Mouse (Mus musculus) G1E (cell line): ENCODE data around the gene Snrpe. TPM values are rescaled to one million over a fixed set of nuclear protein-coding genes. Genes with fewer than 3 reads are reported as not detected.

Source experiments
- ATAC-seq: 2 replicates; pipeline ENCODE4 v1.8.0; 2016; ENCODE audit warnings: mild to moderate bottlenecking; ENCODE audit not compliant: insufficient number of reproducible peaks, poor library complexity, low FRiP score, severe bottlenecking; ENCODE audit errors: extremely low read depth
- DNase-seq: peaks from one replicate; pipeline ENCODE4 v3.0.0; 2012; ENCODE audit warnings: low spot score
- H3K27me3 ChIP-seq: 2 replicates; pipeline ENCODE4 v1.6.1; 2012; ENCODE audit warnings: mild to moderate bottlenecking, low read length, inconsistent platforms; ENCODE audit not compliant: insufficient read depth
- H3K36me3 ChIP-seq: replicated peaks from 2 replicates; pipeline ENCODE3; 2012; ENCODE audit warnings: mild to moderate bottlenecking, inconsistent platforms
- H3K4me1 ChIP-seq: 2 replicates; pipeline ENCODE4 v1.6.1; 2012; ENCODE audit warnings: low read depth, low read length, inconsistent platforms, mixed read lengths; ENCODE audit not compliant: insufficient read depth
- H3K4me3 ChIP-seq: 2 replicates; pipeline ENCODE4 v1.5.1; 2012; ENCODE audit warnings: low read depth, mild to moderate bottlenecking, inconsistent platforms, low read length, moderate library complexity, mixed read lengths
- H3K9me3 ChIP-seq: replicated peaks from 2 replicates; pipeline ENCODE4 v1.6.1; 2012; ENCODE audit warnings: inconsistent platforms
- CTCF ChIP-seq: IDR thresholded peaks from 2 replicates; pipeline ENCODE4 v1.5.1; 2012; ENCODE audit warnings: low read depth, low read length, inconsistent platforms, mixed read lengths
- GATA1 ChIP-seq: IDR thresholded peaks from 2 replicates; pipeline ENCODE4 v1.6.1; 2012; ENCODE audit warnings: borderline replicate concordance, low read length, inconsistent platforms, mixed read lengths
- GATA2 ChIP-seq: IDR thresholded peaks from 2 replicates; pipeline ENCODE4 v1.6.1; 2012; ENCODE audit warnings: low read depth, low read length, inconsistent platforms, borderline replicate concordance
- POLR2AphosphoS5 ChIP-seq: IDR thresholded peaks from 2 replicates; pipeline ENCODE4 v1.6.1; 2012; ENCODE audit warnings: low read depth, low read length, inconsistent platforms; ENCODE audit not compliant: insufficient replicate concordance
- TAL1 ChIP-seq: conservative IDR thresholded peaks from 2 replicates; pipeline ENCODE4 v1.6.1; 2012; ENCODE audit warnings: low read depth, low read length, inconsistent platforms, mixed read lengths
- polyA plus RNA-seq: library from polyadenylated mRNA; stranded (reverse); fragments of >175 nt; gene quantifications from 2 replicates; pipeline ENCODE4 v1.2.3, GENCODE M21; 2012
- total RNA-seq, 2 experiments: library from RNA; stranded (forward) in 1 of 2; stranded (reverse) in 1 of 2; fragments of 200-1000 nt in 1 of 2; fragments of >200 nt in 1 of 2; fragmentation: Nextera tagmentation in 1 of 2; gene quantifications; 2 replicates each; pipeline ENCODE4 v1.2.3; 2014 to 2017

Gene Snrpe
- total and polyA plus RNA-seq, 3 experiments, result 33.5 to 1,097 (median 200) TPM

DNA sequence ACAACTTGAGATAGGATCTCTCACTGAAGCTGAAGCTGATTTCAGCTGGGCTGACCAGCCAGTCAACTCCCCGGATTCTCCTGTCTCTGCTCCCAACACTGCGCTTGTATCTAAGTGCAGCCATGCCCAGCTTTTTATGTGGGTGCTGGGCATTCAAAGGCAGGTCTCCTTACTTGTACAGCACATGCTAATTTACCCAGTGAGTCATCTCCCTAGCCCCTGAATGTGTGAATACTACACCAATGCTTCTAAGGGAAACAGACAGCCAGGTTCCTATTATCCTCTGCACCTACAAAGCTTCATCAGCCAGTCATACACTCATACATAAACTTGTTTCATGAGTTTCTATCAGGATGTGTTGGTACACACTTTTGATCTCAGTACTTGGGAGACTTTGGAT is 31.1 kb upstream of the Snrpe start:
- no peaks in the 10 kb centered on the region for H3K9me3 ChIP-seq
- no peaks in the 10 kb centered on the region for H3K27me3 ChIP-seq
- TF ChIP-seq CTCF (no peak), GATA1 (no peak), GATA2 (no peak), POLR2AphosphoS5 (no peak), TAL1 (no peak)
- peaks cover 100% of the 10 kb centered on the region for H3K36me3 ChIP-seq
- ATAC-seq, result no peak
- DNase-seq, result no peak
- no peak overlapping the region for H3K4me3 ChIP-seq
- H3K4me1 ChIP-seq, result peaks cover 10% of the 10 kb centered on the region; the same call in 1 of the 2 replicates

DNA sequence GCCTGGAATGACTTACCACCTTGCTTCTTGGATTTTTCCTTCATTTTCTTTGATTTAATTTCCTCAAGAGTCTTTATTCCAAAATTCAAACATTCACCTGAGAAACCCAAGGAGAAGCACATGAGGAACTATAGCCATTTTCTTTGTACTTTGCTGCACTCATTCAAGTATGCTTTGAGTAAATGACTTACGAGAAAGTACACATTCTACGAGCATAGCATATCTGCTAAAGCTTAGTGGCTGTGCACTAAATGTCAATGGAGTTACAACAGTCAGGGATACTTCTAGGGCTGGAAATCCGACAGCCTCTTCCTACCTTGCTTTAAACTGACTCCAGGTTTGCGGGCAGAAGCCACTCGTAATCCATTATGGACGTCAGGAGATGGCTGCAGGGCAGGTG is 28.4 kb upstream of the Snrpe start:
- no peaks in the 10 kb centered on the region for H3K9me3 ChIP-seq
- DNase-seq (no peak), ATAC-seq (no peak)
- H3K27me3 ChIP-seq, result no peaks in the 10 kb centered on the region
- H3K4me3 ChIP-seq, result no peak overlapping the region
- H3K36me3 ChIP-seq, result peaks cover 95% of the 10 kb centered on the region
- peaks cover 7% of the 10 kb centered on the region; the same call in 1 of the 2 replicates for H3K4me1 ChIP-seq
- no peak for TF ChIP-seq GATA2
- no peak for TF ChIP-seq CTCF
- no peak for TF ChIP-seq POLR2AphosphoS5
- TF ChIP-seq GATA1, result no peak
- no peak for TF ChIP-seq TAL1

DNA sequence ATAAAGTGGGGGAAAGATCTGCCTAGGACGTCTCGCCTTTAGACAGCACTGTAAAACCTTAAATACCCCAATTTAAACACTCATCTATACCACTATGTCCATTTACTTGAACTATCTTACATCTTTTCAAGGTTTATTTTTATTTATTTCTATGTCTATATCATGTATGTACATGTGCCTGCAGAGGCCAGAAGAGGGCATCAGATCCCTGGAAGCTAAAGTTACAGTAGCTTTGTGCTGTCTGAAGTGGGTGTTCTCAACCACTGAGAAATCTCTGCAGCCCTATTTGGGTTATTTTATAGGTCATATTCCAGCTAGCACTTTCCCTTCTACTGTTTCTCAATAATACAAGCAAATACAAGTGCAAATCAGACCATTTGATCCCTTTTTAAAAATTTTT is 22.1 kb upstream of the Snrpe start:
- ATAC-seq, result no peak
- no peaks in the 10 kb centered on the region for H3K27me3 ChIP-seq
- H3K4me1 ChIP-seq, result peaks cover under 1% of the 10 kb centered on the region; the same call in 1 of the 2 replicates
- peaks cover 94% of the 10 kb centered on the region for H3K36me3 ChIP-seq
- H3K4me3 ChIP-seq, result no peak overlapping the region
- DNase-seq, result no peak
- TF ChIP-seq POLR2AphosphoS5 (no peak), GATA1 (no peak), GATA2 (no peak), TAL1 (no peak), CTCF (no peak)
- H3K9me3 ChIP-seq, result no peaks in the 10 kb centered on the region

DNA sequence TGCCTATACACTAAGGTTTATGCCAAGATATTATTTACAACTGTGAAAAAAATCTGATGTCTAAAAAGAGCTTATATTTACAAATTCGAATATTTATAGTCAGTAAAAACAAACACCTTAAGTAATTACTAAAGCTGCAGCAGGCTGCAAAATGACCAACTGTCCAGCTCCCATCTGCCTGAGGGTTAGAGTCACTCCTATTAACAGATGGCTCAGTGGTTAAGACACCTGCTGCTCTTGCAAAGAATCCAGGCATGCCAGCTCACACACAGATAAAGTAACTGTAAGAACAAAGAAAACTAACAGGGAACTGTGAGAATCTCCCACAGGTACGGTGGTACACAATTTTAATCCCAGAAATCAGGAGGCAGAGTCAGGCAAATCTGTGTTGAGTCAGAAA is 15.0 kb upstream of the Snrpe start:
- Histone ChIP-seq H3K4me1 (no peaks in the 10 kb centered on the region), H3K9me3 (no peaks in the 10 kb centered on the region), H3K4me3 (no peak overlapping the region), H3K27me3 (no peaks in the 10 kb centered on the region), H3K36me3 (peaks cover 92% of the 10 kb centered on the region)
- ATAC-seq (no peak), DNase-seq (no peak)
- no peak for TF ChIP-seq CTCF

DNA sequence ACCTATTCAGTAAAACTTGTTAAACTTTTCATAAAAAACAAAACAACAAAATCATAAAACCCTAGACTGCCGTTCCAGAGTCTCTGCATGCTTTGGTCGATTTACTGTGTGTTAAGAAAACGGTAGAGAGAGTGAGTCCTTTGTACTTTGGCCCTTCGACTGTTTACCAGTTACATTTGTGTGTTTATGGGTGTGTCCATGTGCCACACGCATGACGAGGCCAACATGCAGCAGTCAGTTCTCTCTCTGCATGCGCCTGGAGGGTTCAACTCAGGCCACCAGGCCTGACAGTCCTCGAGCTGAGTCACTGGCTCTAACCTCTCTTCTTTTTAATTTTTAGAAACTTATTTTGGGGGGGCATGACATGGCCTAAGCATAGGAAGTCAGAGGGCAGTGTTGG is 8.2 kb upstream of the Snrpe start:
- peak overlapping the region; percentile 20; the same call in 1 of the 2 replicates for H3K4me3 ChIP-seq
- peaks cover 46% of the 10 kb centered on the region for H3K36me3 ChIP-seq
- H3K4me1 ChIP-seq, result peaks cover 28% of the 10 kb centered on the region
- ATAC-seq, result peak; percentile 55
- peak; percentile 21 for DNase-seq
- H3K27me3 ChIP-seq, result no peaks in the 10 kb centered on the region
- H3K9me3 ChIP-seq, result no peaks in the 10 kb centered on the region
- TF ChIP-seq GATA2 (no peak), POLR2AphosphoS5 (no peak)

DNA sequence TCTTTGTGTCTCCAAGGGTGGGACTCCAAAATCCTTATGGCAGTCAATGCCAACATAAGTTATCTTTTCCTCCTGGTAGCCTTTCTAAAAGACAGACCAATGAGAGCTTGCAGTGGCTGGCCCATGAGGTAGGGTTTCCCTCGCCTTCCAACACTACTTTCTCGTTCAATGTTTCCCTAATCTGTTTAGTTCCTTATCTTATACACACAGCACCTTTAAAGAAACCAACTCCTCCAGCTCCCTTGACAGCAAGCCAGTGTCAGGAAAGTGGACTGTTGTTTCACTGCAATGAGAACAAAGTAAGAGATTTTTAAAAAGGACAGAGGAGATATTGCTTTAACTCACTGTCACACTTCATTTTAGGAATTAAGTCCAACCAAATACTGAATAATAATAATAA is 7.8 kb upstream of the Snrpe start:
- Histone ChIP-seq H3K4me3 (peak overlapping the region; percentile 33; the same call in 1 of the 2 replicates), H3K27me3 (no peaks in the 10 kb centered on the region), H3K4me1 (peaks cover 28% of the 10 kb centered on the region), H3K9me3 (no peaks in the 10 kb centered on the region), H3K36me3 (peaks cover 42% of the 10 kb centered on the region)
- DNase-seq (peak; percentile 59), ATAC-seq (peak; percentile 72)
- TF ChIP-seq POLR2AphosphoS5 (no peak), CTCF (no peak), TAL1 (peak; percentile 52), GATA1 (no peak)

DNA sequence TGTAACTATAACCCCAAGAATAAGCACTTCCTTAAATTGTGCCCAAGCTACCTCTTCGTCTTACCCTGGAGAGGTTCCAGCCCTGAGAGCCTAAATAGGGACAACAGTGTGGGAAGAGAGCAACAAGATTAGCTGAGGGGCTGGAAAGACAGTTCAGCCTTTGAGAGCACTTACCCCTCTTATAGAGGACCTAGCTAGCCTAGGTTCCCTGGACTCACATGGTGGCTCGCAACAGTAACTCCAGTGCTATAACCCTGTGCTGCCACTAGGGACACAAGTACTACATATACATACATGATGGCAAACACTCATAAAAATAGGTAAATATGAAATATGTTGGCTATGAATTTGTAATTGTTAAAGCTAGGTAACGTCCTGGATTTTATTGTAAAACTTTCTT is 3.7 kb upstream of the Snrpe start:
- Histone ChIP-seq H3K4me3 (no peak overlapping the region), H3K27me3 (no peaks in the 10 kb centered on the region), H3K9me3 (no peaks in the 10 kb centered on the region), H3K4me1 (peaks cover 30% of the 10 kb centered on the region), H3K36me3 (peaks cover 13% of the 10 kb centered on the region)
- TF ChIP-seq CTCF (peak; percentile 79; the same call in 1 of the 2 replicates), POLR2AphosphoS5 (no peak)
- ATAC-seq (no peak), DNase-seq (no peak)
